Mouse (Mus musculus) hindbrain, embryonic 12.5 days (tissue): ENCODE measurements around the gene Lrrc29. TPM values are rescaled to one million over a fixed set of nuclear protein-coding genes. Genes with fewer than 3 reads are reported as not detected.

ENCODE experiments used
- ATAC-seq: fragments of 200-750 bp; cut with Nextera tagmentation; 2 replicates; pipeline ENCODE4 v1.8.0; 2017; ENCODE audit warnings: moderate TSS enrichment; ENCODE audit not compliant: low FRiP score
- H3K27ac ChIP-seq: fragments of 300-500 bp; sonication (generic); 2 replicates; pipeline ENCODE4 v1.5.1; 2016; ENCODE audit warnings: mild to moderate bottlenecking
- H3K27me3 ChIP-seq: fragments of 300-500 bp; sonication (generic); 2 replicates; pipeline ENCODE4 v1.6.1; 2016; ENCODE audit warnings: mild to moderate bottlenecking
- H3K36me3 ChIP-seq: fragments of 300-500 bp; sonication (generic); 2 replicates; pipeline ENCODE4 v1.6.1; 2016; ENCODE audit warnings: mild to moderate bottlenecking
- H3K4me1 ChIP-seq: fragments of 300-500 bp; sonication (generic); 2 replicates; pipeline ENCODE4 v1.6.1; 2016
- H3K4me2 ChIP-seq: fragments of 300-500 bp; sonication (generic); replicated peaks from 2 replicates; pipeline ENCODE4 v1.6.1; 2016; ENCODE audit warnings: mild to moderate bottlenecking
- H3K4me3 ChIP-seq: fragments of 300-500 bp; sonication (generic); 2 replicates; pipeline ENCODE4 v1.5.1; 2016; ENCODE audit warnings: mild to moderate bottlenecking
- H3K9ac ChIP-seq: fragments of 300-500 bp; sonication (generic); 2 replicates; pipeline ENCODE4 v1.6.1; 2016; ENCODE audit warnings: mild to moderate bottlenecking, moderate library complexity
- H3K9me3 ChIP-seq: fragments of 300-500 bp; sonication (generic); replicated peaks from 2 replicates; pipeline ENCODE4 v1.6.1; 2016; ENCODE audit warnings: mild to moderate bottlenecking
- WGBS: fragments of 180-500 bp; shearing (Covaris S2); methylation state at CpG from one replicate; pipeline ENCODE4 v1.1.7; 2016; 5-methylcytosine and 5-hydroxymethylcytosine counted together
- polyA plus RNA-seq: library from polyadenylated mRNA; unstranded; fragments of >200 nt; fragmentation: Nextera tagmentation; extraction: Ambion mirVana; gene quantifications from 2 replicates; pipeline ENCODE4 v1.2.1, GENCODE M21; 2016

The Lrrc29 gene
- polyA plus RNA-seq, 1 experiment from 2014 or later, result 1.3 TPM

- peaks cover 12% of the 10 kb centered on the region; the same call in 1 of the 2 replicates for H3K36me3 ChIP-seq
- no peak overlapping the region for H3K9ac ChIP-seq
- H3K27me3 ChIP-seq, result 0 out of 2 replicates have a peak, but pooled peaks cover 7% of the 10 kb centered on the region
- peaks cover 18% of the 10 kb centered on the region for H3K4me1 ChIP-seq
- ATAC-seq, result no peak
- no peak overlapping the region for H3K4me2 ChIP-seq
- 78% methylated on average over 8 of the region's 8 CpGs for WGBS
- no peak overlapping the region for H3K4me3 ChIP-seq
- no peaks in the 10 kb centered on the region for H3K9me3 ChIP-seq
- H3K27ac ChIP-seq, result no peak overlapping the region
Observed at GRCm38 (mm10) chr8:105353583-105354135, 27.6 kb upstream of the Lrrc29 start.

DNA sequence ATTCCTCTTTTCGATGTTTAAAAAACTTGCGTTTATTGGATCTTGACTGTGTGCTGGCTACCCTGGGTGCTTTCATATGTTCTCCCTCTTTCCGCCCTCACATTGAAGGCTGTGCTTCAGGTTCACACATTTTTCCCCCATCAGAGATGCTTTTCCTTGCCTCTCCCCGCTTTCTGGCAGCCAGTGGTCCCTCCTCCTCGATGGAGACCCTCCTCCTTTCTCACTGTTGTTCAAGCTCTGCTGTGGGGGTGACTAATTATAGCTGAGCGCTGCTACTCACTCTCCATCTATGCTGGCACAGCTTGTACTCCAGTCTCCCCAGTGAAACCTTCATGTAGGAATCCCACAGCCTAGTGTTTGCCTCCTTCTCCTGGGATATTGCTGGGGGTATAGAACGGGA, 24.1 kb upstream of the Lrrc29 start:
- Histone ChIP-seq H3K9me3 (no peaks in the 10 kb centered on the region), H3K4me3 (peak overlapping the region; percentile 70), H3K27me3 (peaks cover 16% of the 10 kb centered on the region), H3K36me3 (peaks cover 3% of the 10 kb centered on the region; the same call in 1 of the 2 replicates), H3K4me1 (peaks cover 36% of the 10 kb centered on the region), H3K4me2 (peak overlapping the region; percentile 99), H3K9ac (peak overlapping the region; percentile 85; the same call in 1 of the 2 replicates), H3K27ac (no peak overlapping the region)
- ATAC-seq, result no peak
- WGBS, result 38% methylated on average over 7 of the region's 7 CpGs

GRCm38 (mm10) chr8:105349096-105349771, 23.2 kb upstream of the Lrrc29 start:
- H3K4me2 ChIP-seq, result peak overlapping the region; percentile 99

GRCm38 (mm10) chr8:105348450-105349095, 22.5 kb upstream of the Lrrc29 start, which contains the start of gene Slc9a5:
Gene Slc9a5 (plus strand): TSS chr8:105348843.
- peak within 1 kb of the TSS; percentile 70 for H3K4me3 ChIP-seq

More at GRCm38 (mm10) chr8:105349096-105349771, 23.2 kb upstream of the Lrrc29 start:
- under 1% methylated on average over 48 of the region's 48 CpGs for WGBS
- peak overlapping the region; percentile 85 for H3K9ac ChIP-seq
- peaks cover 16% of the 10 kb centered on the region for H3K27me3 ChIP-seq
- peak overlapping the region; percentile 70 for H3K4me3 ChIP-seq
- peak; percentile 39 for ATAC-seq
- no peaks in the 10 kb centered on the region for H3K9me3 ChIP-seq
- H3K36me3 ChIP-seq, result peaks cover 3% of the 10 kb centered on the region; the same call in 1 of the 2 replicates
- H3K4me1 ChIP-seq, result peaks cover 33% of the 10 kb centered on the region
- H3K27ac ChIP-seq, result peak overlapping the region; percentile 58

DNA sequence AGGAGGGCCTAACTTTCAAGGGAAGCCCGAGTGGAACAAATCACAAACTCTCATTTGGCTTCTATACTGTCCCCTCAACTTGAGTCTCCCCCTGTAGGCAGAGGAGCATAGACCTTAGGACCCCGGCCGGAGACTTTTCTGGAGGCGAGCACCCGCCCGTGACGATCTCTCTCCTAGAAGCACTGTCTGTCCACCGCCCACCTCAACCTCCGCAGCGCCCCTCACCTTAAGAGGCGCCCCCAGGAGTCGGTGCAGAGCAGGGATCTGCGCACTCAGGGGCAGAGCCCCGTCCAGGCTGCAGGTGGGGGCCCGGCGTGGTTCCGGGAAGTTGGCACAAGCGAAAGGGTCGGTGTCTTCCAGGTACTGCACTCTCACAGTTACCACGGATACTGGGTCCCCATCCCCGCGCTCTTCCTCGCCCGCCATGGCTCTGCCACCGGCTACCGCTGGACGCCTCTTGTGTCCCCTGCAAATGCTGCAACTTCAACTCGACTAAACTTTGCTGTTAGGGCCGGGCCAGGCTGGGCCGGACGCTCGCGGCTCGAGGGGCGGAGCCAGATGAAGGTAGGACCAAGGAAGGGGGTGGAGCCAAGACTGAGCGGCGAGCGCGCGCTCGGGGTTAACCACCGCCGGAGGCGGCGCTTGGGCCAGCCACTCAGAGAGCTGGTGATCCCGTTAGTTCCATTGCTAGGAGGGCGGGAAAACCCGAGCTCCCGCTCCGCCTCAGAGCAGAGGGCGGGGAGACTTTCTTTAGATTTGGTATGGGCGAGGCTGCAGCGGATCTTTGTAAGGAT, 21.5 kb upstream of the Lrrc29 start, which contains the start of gene Fhod1:
Gene Fhod1, minus strand, starts transcription at position 526 of the 794 bp plus-strand sequence.
- Histone ChIP-seq H3K27ac (peak within 1 kb of the TSS; percentile 58), H3K4me2 (peak within 1 kb of the TSS; percentile 99), H3K9me3 (no peaks in the 10 kb centered on the region), H3K36me3 (no peaks in the 10 kb centered on the region; the same call in 1 of the 2 replicates), H3K4me1 (peaks cover 33% of the 10 kb centered on the region), H3K4me3 (peak within 1 kb of the TSS; percentile 70), H3K27me3 (peaks cover 16% of the 10 kb centered on the region), H3K9ac (peak within 1 kb of the TSS; percentile 85)
- under 1% methylated on average over 53 of the region's 53 CpGs for WGBS
- ATAC-seq, result peak; percentile 85

More at GRCm38 (mm10) chr8:105348450-105349095, 22.5 kb upstream of the Lrrc29 start, which contains the start of gene Slc9a5:
- Histone ChIP-seq H3K9me3 (no peaks in the 10 kb centered on the region), H3K9ac (peak within 1 kb of the TSS; percentile 85), H3K27me3 (peaks cover 16% of the 10 kb centered on the region), H3K27ac (peak within 1 kb of the TSS; percentile 58), H3K4me2 (peak within 1 kb of the TSS; percentile 99), H3K4me1 (peaks cover 33% of the 10 kb centered on the region), H3K36me3 (no peaks in the 10 kb centered on the region; the same call in 1 of the 2 replicates)
- peak; percentile 30 for ATAC-seq
- WGBS, result 0% methylated on average over 34 of the region's 34 CpGs

GRCm38 (mm10) chr8:105346611-105347427, 20.7 kb upstream of the Lrrc29 start:
- peaks cover 33% of the 10 kb centered on the region for H3K4me1 ChIP-seq
- no peaks in the 10 kb centered on the region for H3K36me3 ChIP-seq
- H3K27ac ChIP-seq, result peak overlapping the region; percentile 44; the same call in 1 of the 2 replicates
- H3K4me3 ChIP-seq, result peak overlapping the region; percentile 70
- WGBS, result 2% methylated on average over 34 of the region's 34 CpGs
- ATAC-seq, result peak; percentile 12; the same call in 1 of the 2 replicates
- peak overlapping the region; percentile 65 for H3K9ac ChIP-seq
- peak overlapping the region; percentile 99 for H3K4me2 ChIP-seq
- no peaks in the 10 kb centered on the region for H3K9me3 ChIP-seq
- H3K27me3 ChIP-seq, result peaks cover 16% of the 10 kb centered on the region

GRCm38 (mm10) chr8:105345061-105345975, 19.2 kb upstream of the Lrrc29 start:
- Histone ChIP-seq H3K9ac (no peak overlapping the region), H3K9me3 (no peaks in the 10 kb centered on the region), H3K27me3 (peaks cover 13% of the 10 kb centered on the region), H3K4me1 (peaks cover 35% of the 10 kb centered on the region), H3K27ac (no peak overlapping the region), H3K36me3 (no peaks in the 10 kb centered on the region), H3K4me2 (peak overlapping the region; percentile 13; the same call in 1 of the 2 replicates), H3K4me3 (no peak overlapping the region)
- WGBS, result 68% methylated on average over 7 of the region's 7 CpGs
- ATAC-seq, result no peak

- Histone ChIP-seq H3K9ac (no peak overlapping the region), H3K9me3 (no peaks in the 10 kb centered on the region), H3K4me3 (no peak overlapping the region), H3K27me3 (peaks cover 13% of the 10 kb centered on the region), H3K27ac (no peak overlapping the region), H3K4me2 (no peak overlapping the region), H3K36me3 (no peaks in the 10 kb centered on the region), H3K4me1 (peaks cover 24% of the 10 kb centered on the region)
- WGBS, result 83% methylated on average over 6 of the region's 8 CpGs
- no peak for ATAC-seq
Observed at GRCm38 (mm10) chr8:105343791-105344574, 17.9 kb upstream of the Lrrc29 start.

DNA sequence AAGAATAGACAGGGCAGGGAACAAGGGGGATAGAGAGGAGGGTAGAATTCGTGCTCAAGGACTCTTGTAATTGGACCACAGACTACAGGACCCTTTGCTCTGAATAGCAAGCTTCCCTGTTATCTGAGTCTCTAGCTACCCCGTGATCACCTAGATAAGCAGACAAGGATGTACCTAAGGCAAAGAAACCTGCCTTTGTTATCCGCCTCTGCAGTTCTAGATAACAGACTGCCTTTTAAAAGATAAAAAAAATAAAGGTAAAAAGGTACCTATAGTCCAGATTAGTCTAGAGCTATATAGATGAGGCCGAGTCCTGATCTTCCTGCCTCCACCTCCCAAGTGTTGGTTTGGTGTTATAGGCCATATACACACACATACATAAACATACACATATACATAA, 16.7 kb upstream of the Lrrc29 start:
- no peaks in the 10 kb centered on the region for H3K9me3 ChIP-seq
- no peak overlapping the region for H3K4me3 ChIP-seq
- H3K36me3 ChIP-seq, result no peaks in the 10 kb centered on the region
- H3K9ac ChIP-seq, result no peak overlapping the region
- H3K4me1 ChIP-seq, result peaks cover 21% of the 10 kb centered on the region
- peaks cover 13% of the 10 kb centered on the region for H3K27me3 ChIP-seq
- ATAC-seq, result no peak
- WGBS, result 82% methylated on average over 4 of the region's 4 CpGs
- H3K4me2 ChIP-seq, result no peak overlapping the region
- no peak overlapping the region for H3K27ac ChIP-seq

DNA sequence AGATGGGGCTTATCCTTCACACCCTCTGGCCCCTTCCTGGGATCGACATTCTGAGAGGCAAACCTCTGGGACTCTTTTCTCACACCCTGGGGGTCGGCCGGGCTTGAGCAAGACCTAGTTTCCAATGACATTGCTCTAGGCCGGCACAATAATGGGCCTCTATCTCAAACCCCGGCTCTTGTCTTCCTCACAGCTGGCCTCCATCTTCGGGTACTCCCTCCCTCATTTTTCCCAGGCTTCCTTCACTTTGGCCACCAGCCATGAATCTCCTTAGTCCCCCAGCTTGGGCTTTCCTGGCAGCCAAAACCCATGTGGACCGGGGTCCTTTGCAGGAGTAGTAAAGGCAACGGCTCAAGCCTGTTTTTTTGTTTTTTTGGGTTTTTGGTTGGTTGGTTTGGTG, 15.3 kb upstream of the Lrrc29 start:
- no peak for ATAC-seq
- no peaks in the 10 kb centered on the region for H3K9me3 ChIP-seq
- no peak overlapping the region for H3K4me3 ChIP-seq
- H3K9ac ChIP-seq, result no peak overlapping the region
- H3K27ac ChIP-seq, result no peak overlapping the region
- H3K4me2 ChIP-seq, result no peak overlapping the region
- peaks cover 8% of the 10 kb centered on the region for H3K4me1 ChIP-seq
- 52% methylated on average over 8 of the region's 8 CpGs for WGBS
- H3K36me3 ChIP-seq, result peaks cover 6% of the 10 kb centered on the region; the same call in 1 of the 2 replicates
- peaks cover 2% of the 10 kb centered on the region; the same call in 1 of the 2 replicates for H3K27me3 ChIP-seq
